Mouse (Mus musculus) thymus, postnatal 36 days (tissue): ENCODE data around the gene Rab25.

Source experiments
- DNase-seq, 2 experiments: peaks; one replicate each; pipeline ENCODE4 v3.0.0; 2022; ENCODE audit warnings: mixed read lengths in 2 of 2

Gene Rab25

GRCm38 (mm10) chr3:88502641-88503504 is 45.2 kb downstream of the Rab25 start:
- peak; percentile 26 to 41 for DNase-seq

- no peak for DNase-seq
Measured at GRCm38 (mm10) chr3:88502031-88502571, 46.0 kb downstream of the Rab25 start.

- DNase-seq: no peak
Measured at GRCm38 (mm10) chr3:88501366-88502030, 46.6 kb downstream of the Rab25 start.

- DNase-seq: no peak
Measured at GRCm38 (mm10) chr3:88500655-88501365, 47.3 kb downstream of the Rab25 start.

GRCm38 (mm10) chr3:88500087-88500486 is 48.0 kb downstream of the Rab25 start:
- DNase-seq: no peak

- DNase-seq: no peak
Measured at GRCm38 (mm10) chr3:88499580-88499979, 48.5 kb downstream of the Rab25 start.

- no peak for DNase-seq
Measured at GRCm38 (mm10) chr3:88495741-88496415, 52.2 kb downstream of the Rab25 start.

GRCm38 (mm10) chr3:88494836-88495628 is 53.1 kb downstream of the Rab25 start:
- no peak for DNase-seq

GRCm38 (mm10) chr3:88493706-88494582 is 54.2 kb downstream of the Rab25 start:
- DNase-seq: no peak
